Mouse (Mus musculus) lung, postnatal 14 days (tissue): ENCODE data around the gene Pcnx3.
"Not testable (repeated sequence)": the region's sequence is repeated elsewhere in the genome, so short reads cannot be mapped to it uniquely, and the experiment has no call there.

Experiments
- DNase-seq: peaks from one replicate; pipeline ENCODE4 v3.0.0; 2021

Pcnx3 gene

GRCm38 (mm10) chr19:5711907-5712460 lies 23.3 kb upstream of the Pcnx3 start:
- DNase-seq: no peak

GRCm38 (mm10) chr19:5711218-5711617 lies 22.5 kb upstream of the Pcnx3 start:
- DNase-seq: peak; percentile 88

- DNase-seq: no peak
Measured at GRCm38 (mm10) chr19:5710581-5710980, 21.9 kb upstream of the Pcnx3 start.

- DNase-seq: no peak
Measured at GRCm38 (mm10) chr19:5710068-5710467, 21.4 kb upstream of the Pcnx3 start.

GRCm38 (mm10) chr19:5704801-5705571 lies 16.3 kb upstream of the Pcnx3 start:
- peak; percentile 29 for DNase-seq

GRCm38 (mm10) chr19:5704163-5704800 lies 15.6 kb upstream of the Pcnx3 start, which contains the start of gene Kcnk7:
TSS of gene Kcnk7 (plus strand) at chr19:5704367.
- peak; percentile 55 for DNase-seq

GRCm38 (mm10) chr19:5695849-5696462 lies 7.2 kb upstream of the Pcnx3 start:
- no peak for DNase-seq

GRCm38 (mm10) chr19:5693801-5694200 lies 5.1 kb upstream of the Pcnx3 start:
- DNase-seq: no peak

GRCm38 (mm10) chr19:5692913-5693396 lies 4.2 kb upstream of the Pcnx3 start:
- no peak for DNase-seq

- peak; percentile 73 for DNase-seq
Measured at GRCm38 (mm10) chr19:5692086-5692912, 3.6 kb upstream of the Pcnx3 start.

- peak; percentile 16 for DNase-seq
Measured at GRCm38 (mm10) chr19:5691601-5692000, 2.9 kb upstream of the Pcnx3 start.

- DNase-seq: peak; percentile 11
Measured at GRCm38 (mm10) chr19:5690343-5690735, 1.6 kb upstream of the Pcnx3 start.

GRCm38 (mm10) chr19:5689565-5690342 lies 1.0 kb upstream of the Pcnx3 start:
- DNase-seq: peak; percentile 90

- DNase-seq: no peak
Measured at GRCm38 (mm10) chr19:5689088-5689428, 350 bp upstream of the Pcnx3 start.

- DNase-seq: no peak
Measured at GRCm38 (mm10) chr19:5687738-5688137, 970 bp downstream of the Pcnx3 start.

GRCm38 (mm10) chr19:5686954-5687353 lies 1.8 kb downstream of the Pcnx3 start:
- DNase-seq: not testable (repeated sequence)

- no peak for DNase-seq
Measured at GRCm38 (mm10) chr19:5686437-5686836, 2.3 kb downstream of the Pcnx3 start.

- no peak for DNase-seq
Measured at GRCm38 (mm10) chr19:5685861-5686260, 2.8 kb downstream of the Pcnx3 start.

GRCm38 (mm10) chr19:5685431-5685830 lies 3.3 kb downstream of the Pcnx3 start:
- DNase-seq: no peak

GRCm38 (mm10) chr19:5684985-5685384 lies 3.7 kb downstream of the Pcnx3 start:
- no peak for DNase-seq

- no peak for DNase-seq
Measured at GRCm38 (mm10) chr19:5684236-5684635, 4.5 kb downstream of the Pcnx3 start.

- no peak for DNase-seq
Measured at GRCm38 (mm10) chr19:5680432-5680831, 8.3 kb downstream of the Pcnx3 start.
